Mouse (Mus musculus): ENCODE measurements around the gene Ncoa7. TPM values are rescaled to one million over a fixed set of nuclear protein-coding genes. Genes with fewer than 3 reads are reported as not detected.
A peak's percentile ranks its signal among the peaks of the same experiment; 100 is the strongest.

Gene Ncoa7
- polyA plus RNA-seq, 1 experiment from 2014 or later = 12.2 TPM

DNA sequence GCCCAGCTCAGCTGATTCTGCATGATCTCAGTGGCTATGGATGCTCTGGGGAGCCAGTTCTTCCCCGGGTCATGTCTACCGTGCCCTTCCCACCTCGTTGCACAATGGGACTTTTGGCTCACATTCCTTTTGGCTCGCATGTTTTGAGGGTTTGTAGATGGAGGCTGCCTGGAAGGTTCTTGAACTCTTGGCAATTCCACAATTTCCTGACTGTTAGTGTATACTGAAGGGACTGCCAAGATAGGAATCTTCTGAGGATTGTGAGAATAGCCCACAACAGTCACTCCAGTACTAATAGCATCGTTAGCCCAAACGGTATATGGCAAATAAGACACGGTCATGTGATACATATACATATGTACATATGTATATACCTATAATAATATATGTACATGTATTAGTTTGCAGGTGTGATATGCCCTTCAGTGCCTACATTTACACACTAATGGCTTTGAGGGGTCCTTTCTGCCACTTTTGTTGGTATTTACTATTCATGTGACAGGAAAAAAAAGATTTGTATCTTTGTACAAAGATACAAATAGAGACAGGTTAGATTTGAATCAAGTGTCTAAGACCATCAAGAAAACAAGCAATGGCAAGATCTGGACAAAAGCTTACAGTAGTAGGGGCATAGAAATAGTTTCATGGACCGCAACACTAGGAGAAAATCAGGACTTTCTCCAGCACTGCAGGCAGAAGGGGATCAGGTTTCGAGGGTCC lies 7.3 kb upstream of the Ncoa7 start:
- no peak overlapping the region for H3K27ac ChIP-seq (replicated peaks)
- TF ChIP-seq EP300 (optimal IDR thresholded peaks at IDR 0.05) (no peak), CTCF (IDR thresholded peaks at IDR 0.05; ENCODE audit: low read depth) (no peak)
- H3K9me3 ChIP-seq (ENCODE audit: control insufficient read depth, low read length) = no peaks in the 10 kb centered on the region
- no peaks in the 10 kb centered on the region for H3K36me3 ChIP-seq (ENCODE audit: control insufficient read depth, insufficient read depth, low read length)
- H3K4me2 ChIP-seq (replicated peaks; ENCODE audit: low read depth) = peak overlapping the region; percentile 45
- ATAC-seq (ENCODE audit: low FRiP score, low TSS enrichment) = peak; percentile 48
- no peak overlapping the region for H3K9ac ChIP-seq (ENCODE audit: low read length)
- WGBS = 25% methylated on average over 9 of the region's 9 CpGs
- no peaks in the 10 kb centered on the region for H3K4me1 ChIP-seq (replicated peaks; ENCODE audit: control insufficient read depth, insufficient read depth)
- no peaks in the 10 kb centered on the region for H3K27me3 ChIP-seq (ENCODE audit: control insufficient read depth, insufficient read depth, low read length)
- DNase-seq (ENCODE audit: low spot score) = no peak
- H3K4me3 ChIP-seq (ENCODE audit: low read depth, low read length) = peak overlapping the region; percentile 36

DNA sequence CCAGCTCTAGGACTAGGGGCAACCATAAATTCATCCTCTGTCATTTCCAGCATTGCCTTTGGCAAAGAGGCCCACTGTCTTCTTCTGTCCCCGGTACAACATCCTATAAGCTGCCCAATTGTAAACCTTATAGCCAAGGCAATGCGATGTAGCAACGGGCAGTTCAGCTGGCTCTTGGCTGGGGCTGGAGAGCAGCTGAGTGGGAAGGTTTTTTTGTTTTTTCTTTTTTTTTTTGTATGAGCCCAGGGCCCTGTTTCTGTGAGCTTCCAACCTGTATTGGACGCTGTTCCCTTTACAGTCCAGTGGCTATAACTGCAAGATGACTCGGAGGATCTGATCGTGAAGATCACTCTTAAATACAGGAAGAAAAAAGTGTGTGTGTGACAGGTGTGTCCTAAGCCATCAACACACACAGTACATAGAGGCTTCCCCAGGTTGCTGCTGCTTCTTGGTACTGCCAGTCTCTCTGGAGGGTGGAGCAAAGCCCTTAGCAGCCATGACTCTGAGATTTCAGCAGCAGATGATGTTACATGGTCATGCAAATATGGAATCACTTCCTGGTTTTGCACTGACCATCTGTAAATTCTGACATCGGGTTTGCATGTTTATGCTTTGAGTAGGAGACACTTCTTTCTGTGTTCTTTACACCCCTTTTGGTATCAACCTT lies 594 bp upstream of the Ncoa7 start:
- no peaks in the 10 kb centered on the region for H3K27me3 ChIP-seq (ENCODE audit: control insufficient read depth, insufficient read depth, low read length)
- H3K36me3 ChIP-seq (ENCODE audit: control insufficient read depth, insufficient read depth, low read length) = no peaks in the 10 kb centered on the region
- WGBS = 25% methylated on average over 7 of the region's 7 CpGs
- no peaks in the 10 kb centered on the region for H3K9me3 ChIP-seq (ENCODE audit: control insufficient read depth, low read length)
- ATAC-seq (ENCODE audit: low FRiP score, low TSS enrichment) (peak; percentile 50), DNase-seq (ENCODE audit: low spot score) (peak; percentile 34)
- H3K27ac ChIP-seq (replicated peaks) = peak overlapping the region; percentile 96
- peak overlapping the region; percentile 89 for H3K9ac ChIP-seq (ENCODE audit: low read length)
- peak overlapping the region; percentile 87 for H3K4me3 ChIP-seq (ENCODE audit: low read depth, low read length)
- no peaks in the 10 kb centered on the region for H3K4me1 ChIP-seq (replicated peaks; ENCODE audit: control insufficient read depth, insufficient read depth)
- TF ChIP-seq EP300 (optimal IDR thresholded peaks at IDR 0.05) = no peak
- H3K4me2 ChIP-seq (replicated peaks; ENCODE audit: low read depth) = peak overlapping the region; percentile 70

DNA sequence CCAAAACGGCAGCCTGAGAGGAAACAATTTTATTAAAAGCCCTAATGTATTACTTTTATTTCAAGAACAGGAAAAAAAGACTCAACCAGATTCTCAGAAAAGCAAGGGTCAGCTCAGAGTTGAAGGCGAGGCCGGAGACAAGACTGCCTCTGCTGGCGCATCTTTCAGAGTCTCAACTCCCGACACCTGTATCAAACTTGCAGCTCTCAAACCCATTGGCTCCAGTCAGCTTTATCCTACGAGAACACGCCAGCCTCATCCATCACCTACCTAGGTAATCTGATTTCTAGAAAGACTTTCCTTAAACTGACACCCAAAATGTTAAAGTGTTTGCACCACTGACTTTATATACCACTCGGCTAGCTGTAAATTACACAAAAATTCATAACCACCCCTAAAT lies 1.1 kb downstream of the Ncoa7 start:
- Histone ChIP-seq H3K9ac (ENCODE audit: low read length) (peak overlapping the region; percentile 89), H3K4me2 (replicated peaks; ENCODE audit: low read depth) (peak overlapping the region; percentile 70), H3K27me3 (ENCODE audit: control insufficient read depth, insufficient read depth, low read length) (no peaks in the 10 kb centered on the region), H3K27ac (replicated peaks) (peak overlapping the region; percentile 96; the same call in 1 of the 2 replicates), H3K36me3 (ENCODE audit: control insufficient read depth, insufficient read depth, low read length) (no peaks in the 10 kb centered on the region), H3K4me1 (replicated peaks; ENCODE audit: control insufficient read depth, insufficient read depth) (no peaks in the 10 kb centered on the region), H3K9me3 (ENCODE audit: control insufficient read depth, low read length) (no peaks in the 10 kb centered on the region), H3K4me3 (ENCODE audit: low read depth, low read length) (peak overlapping the region; percentile 87)
- peak; percentile 25 for DNase-seq (ENCODE audit: low spot score)
- TF ChIP-seq EP300 (optimal IDR thresholded peaks at IDR 0.05) (no peak), CTCF (IDR thresholded peaks at IDR 0.05; ENCODE audit: low read depth) (peak; percentile 31)
- 7% methylated on average over 8 of the region's 8 CpGs for WGBS
- ATAC-seq (ENCODE audit: low FRiP score, low TSS enrichment) = no peak

DNA sequence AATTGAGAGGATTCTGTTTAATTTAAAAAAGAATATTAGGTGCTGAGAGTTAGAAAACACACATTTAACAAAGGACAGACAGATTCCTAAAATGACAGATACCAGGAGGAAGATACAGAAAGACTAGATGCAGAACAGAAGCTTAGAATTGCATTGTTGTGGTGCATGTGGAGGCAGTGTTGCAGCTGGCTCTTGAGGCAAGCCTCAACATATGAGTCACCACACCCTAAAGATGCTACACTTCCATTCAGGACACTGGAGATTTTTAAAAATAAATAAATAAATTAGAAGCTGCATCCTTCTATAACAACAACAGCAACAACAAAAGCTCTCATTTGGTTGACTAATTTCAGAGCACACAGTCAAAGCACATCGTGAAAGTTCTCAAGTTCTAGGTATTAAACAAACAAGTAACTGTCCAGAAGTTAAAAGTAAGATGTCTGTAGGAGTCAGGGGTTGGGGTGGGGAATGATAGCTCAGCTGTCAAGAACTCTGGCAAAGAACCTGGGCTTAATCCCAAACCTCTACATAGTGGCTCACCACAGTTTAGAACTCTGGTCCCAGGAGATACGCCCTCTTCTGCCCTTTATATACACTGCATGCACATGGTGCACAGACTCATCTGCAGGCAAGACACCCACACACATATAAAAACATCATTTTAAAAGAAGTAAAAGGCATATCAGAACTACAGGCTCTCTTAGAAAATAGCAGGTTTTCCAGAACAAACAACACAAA lies 3.2 kb downstream of the Ncoa7 start:
- Histone ChIP-seq H3K4me3 (ENCODE audit: low read depth, low read length) (no peak overlapping the region), H3K4me2 (replicated peaks; ENCODE audit: low read depth) (no peak overlapping the region), H3K9me3 (ENCODE audit: control insufficient read depth, low read length) (no peaks in the 10 kb centered on the region), H3K4me1 (replicated peaks; ENCODE audit: control insufficient read depth, insufficient read depth) (no peaks in the 10 kb centered on the region), H3K9ac (ENCODE audit: low read length) (no peak overlapping the region), H3K27me3 (ENCODE audit: control insufficient read depth, insufficient read depth, low read length) (no peaks in the 10 kb centered on the region), H3K27ac (replicated peaks) (no peak overlapping the region), H3K36me3 (ENCODE audit: control insufficient read depth, insufficient read depth, low read length) (no peaks in the 10 kb centered on the region)
- TF ChIP-seq CTCF (IDR thresholded peaks at IDR 0.05; ENCODE audit: low read depth) (no peak), EP300 (optimal IDR thresholded peaks at IDR 0.05) (no peak)
- no peak for ATAC-seq (ENCODE audit: low FRiP score, low TSS enrichment)
- WGBS = 71% methylated on average over 2 of the region's 2 CpGs
- no peak for DNase-seq (ENCODE audit: low spot score)

DNA sequence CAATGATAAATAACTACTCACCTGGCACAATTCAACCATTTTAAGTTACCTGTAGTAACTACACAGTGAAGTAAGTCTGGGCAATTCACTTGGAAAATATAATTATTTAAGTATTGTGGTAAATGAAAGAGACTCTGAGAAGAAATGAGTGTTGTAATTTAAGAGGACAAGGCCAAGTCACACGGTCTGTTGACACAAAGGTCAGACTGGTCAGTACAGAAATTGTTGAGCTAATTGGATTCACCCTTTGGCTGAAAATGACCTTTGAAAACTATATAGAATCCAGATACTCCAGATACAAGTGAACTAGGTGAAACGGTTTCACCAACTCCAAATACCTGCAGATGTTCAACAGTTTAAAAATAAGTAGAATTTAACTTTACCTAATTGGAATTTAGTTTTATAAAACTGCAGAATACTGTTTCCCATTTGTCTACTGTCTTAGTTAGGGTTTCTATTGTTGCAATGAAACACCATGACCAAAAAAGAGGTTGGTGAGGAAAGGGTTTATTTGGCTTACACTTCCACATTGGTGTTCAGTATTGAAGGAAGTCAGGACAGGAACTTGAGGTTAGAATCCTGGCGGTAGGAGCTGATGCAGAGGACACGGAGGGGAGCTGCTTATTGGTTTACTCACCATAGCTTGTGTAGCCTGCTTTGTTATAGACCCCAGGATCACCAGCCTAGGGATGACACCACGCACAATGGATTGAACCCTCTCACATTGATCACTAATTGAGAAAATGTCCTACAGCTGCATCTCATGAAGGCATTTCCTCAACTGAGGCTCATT lies 6.5 kb downstream of the Ncoa7 start:
- H3K9me3 ChIP-seq (ENCODE audit: control insufficient read depth, low read length) = 0 out of 2 replicates have a peak, but pooled peaks cover 2% of the 10 kb centered on the region
- no peaks in the 10 kb centered on the region for H3K4me1 ChIP-seq (replicated peaks; ENCODE audit: control insufficient read depth, insufficient read depth)
- H3K9ac ChIP-seq (ENCODE audit: low read length) = no peak overlapping the region
- H3K4me3 ChIP-seq (ENCODE audit: low read depth, low read length) = no peak overlapping the region
- TF ChIP-seq CTCF (IDR thresholded peaks at IDR 0.05; ENCODE audit: low read depth) = no peak
- WGBS = 84% methylated on average over 5 of the region's 5 CpGs
- ATAC-seq (ENCODE audit: low FRiP score, low TSS enrichment) (no peak), DNase-seq (ENCODE audit: low spot score) (no peak)
- 0 out of 2 replicates have a peak, but pooled peaks cover 2% of the 10 kb centered on the region for H3K36me3 ChIP-seq (ENCODE audit: control insufficient read depth, insufficient read depth, low read length)
- H3K27ac ChIP-seq (replicated peaks) = no peak overlapping the region
- H3K27me3 ChIP-seq (ENCODE audit: control insufficient read depth, insufficient read depth, low read length) = no peaks in the 10 kb centered on the region
- no peak overlapping the region for H3K4me2 ChIP-seq (replicated peaks; ENCODE audit: low read depth)
